Mouse (Mus musculus): ENCODE measurements around the gene Mgst2.

The Mgst2 gene

DNA sequence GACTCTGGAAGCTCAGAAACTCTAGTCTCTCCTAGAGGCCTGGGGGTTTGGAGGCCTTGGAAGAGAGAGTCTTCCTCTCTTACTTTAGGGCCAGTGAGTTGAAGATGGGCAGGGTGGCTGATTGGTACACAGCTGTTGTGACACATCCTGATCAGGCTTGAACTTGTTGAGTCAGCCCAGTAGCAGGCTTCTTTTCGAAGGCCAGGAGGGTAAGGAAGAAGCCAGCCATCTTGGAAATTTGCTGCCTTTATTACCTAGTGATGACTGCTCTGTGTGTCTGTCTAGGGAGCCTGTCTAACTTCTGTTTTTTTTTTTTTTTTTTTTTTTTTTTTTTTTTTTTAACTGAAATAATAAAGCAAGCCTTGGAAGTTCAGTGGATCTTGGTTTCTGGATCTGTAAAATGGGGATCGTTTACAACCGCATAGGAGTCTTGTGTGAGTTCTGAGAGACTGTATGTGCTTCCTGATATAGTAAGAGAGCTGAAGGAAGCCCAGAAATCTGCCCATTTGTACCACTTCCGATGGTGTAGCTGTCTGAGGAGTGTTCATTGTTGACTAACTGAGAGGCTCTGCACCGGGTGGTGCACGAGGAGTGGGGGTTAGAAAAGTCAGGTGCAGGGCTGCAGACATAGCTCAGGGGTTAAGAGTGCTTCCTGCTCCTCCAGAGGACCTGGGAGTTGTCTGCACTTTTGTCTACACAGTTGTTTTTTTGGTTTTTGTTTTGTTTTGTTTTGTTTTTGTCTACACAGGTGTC, 5.7 kb upstream of the Mgst2 start:
- DNase-seq (ENCODE audit: low read depth, low spot score) = no peak

DNA sequence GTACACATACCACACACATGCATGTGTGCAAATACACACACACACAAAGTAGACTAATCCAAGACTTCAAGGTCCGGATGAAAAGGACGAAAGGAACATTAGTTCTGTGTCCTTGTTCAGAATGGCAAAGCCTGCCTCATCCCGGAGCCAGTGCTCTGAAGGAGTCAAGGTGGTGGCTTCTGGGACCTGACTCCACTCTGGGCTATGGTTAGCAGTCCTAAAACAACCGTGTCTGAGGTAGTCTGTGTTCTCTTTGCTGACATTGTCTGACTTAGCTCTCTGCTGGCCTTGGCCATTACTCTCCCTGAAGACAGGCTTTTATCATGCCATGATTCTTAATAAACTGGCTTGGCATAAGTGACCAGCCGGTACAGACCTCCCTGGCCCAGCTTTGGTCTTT, 745 bp upstream of the Mgst2 start:
- DNase-seq (ENCODE audit: low read depth, low spot score) = no peak

DNA sequence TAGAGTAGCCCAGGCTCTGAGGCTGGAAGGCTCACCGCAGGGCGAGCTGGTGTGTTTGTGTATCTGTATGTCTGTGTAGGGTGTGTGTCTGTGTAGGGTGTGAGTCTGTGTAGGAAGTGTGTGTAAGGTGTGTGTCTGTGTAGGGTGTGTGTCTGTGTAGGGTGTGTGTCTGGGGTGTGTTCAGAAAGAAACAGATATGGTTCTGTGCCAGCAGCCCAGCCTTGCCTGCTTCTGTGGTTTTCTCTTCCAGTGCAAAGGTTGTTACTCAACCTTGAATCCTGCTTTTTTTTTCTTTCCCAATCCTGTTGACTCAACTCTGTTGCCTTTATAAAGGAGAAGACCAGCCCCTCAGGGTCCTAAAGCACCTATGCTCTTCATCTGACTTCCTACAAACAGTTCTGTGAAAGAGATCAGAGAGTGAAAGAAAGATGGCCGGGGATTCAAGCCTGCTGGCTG, 689 bp downstream of the Mgst2 start:
- no peak for DNase-seq (ENCODE audit: low read depth, low spot score)

DNA sequence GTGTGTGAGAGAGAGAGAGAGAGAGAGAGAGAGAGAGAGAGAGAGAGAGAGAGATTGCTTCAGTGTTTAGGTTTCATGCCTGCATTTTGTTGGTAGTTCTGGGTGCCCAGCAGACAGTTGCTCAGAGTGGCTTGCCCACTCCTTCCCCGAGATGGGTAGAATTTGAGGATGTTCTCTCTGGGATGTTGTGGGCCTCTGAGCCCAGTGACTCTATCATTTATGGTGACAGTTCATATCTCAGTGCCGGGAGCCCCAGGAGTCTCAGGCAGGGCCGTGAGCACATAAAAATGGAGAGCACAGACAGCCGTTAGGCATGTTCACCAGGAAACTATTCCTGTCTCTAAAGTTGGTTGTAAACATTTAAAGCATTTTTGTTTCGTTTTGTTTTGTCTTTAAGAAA, 1.2 kb downstream of the Mgst2 start:
- DNase-seq (ENCODE audit: low read depth, low spot score) = no peak

- DNase-seq (ENCODE audit: low read depth, low spot score) = no peak
Measured at GRCm38 (mm10) chr3:51661880-51662550, 1.9 kb downstream of the Mgst2 start.

DNA sequence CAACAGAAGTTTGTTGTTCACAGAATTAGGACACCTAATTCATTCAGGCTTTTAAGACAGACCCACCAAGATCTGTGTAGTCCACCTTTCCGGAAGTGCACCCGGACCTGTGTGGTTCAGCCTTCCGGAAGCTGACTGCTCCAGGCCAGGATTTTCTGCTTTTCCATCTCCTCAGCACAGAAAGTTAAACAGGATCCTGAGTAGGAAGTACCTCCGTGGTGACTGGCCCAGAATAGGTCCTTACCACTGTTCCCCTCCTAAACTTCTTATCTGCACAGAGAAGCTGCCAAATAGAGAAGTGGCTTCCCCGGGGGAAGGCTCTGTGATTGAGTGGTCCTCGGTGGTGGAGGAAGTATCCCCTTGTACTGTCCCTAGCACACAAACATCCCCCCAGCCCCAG, 2.4 kb downstream of the Mgst2 start:
- no peak for DNase-seq (ENCODE audit: low read depth, low spot score)

GRCm38 (mm10) chr3:51668607-51669006, 8.4 kb downstream of the Mgst2 start:
- no peak for DNase-seq (ENCODE audit: low read depth, low spot score)

- no peak for DNase-seq (ENCODE audit: low read depth, low spot score)
Measured at GRCm38 (mm10) chr3:51670414-51671070, 10.4 kb downstream of the Mgst2 start.

GRCm38 (mm10) chr3:51671071-51671469, 10.9 kb downstream of the Mgst2 start:
- no peak for DNase-seq (ENCODE audit: low read depth, low spot score)

DNA sequence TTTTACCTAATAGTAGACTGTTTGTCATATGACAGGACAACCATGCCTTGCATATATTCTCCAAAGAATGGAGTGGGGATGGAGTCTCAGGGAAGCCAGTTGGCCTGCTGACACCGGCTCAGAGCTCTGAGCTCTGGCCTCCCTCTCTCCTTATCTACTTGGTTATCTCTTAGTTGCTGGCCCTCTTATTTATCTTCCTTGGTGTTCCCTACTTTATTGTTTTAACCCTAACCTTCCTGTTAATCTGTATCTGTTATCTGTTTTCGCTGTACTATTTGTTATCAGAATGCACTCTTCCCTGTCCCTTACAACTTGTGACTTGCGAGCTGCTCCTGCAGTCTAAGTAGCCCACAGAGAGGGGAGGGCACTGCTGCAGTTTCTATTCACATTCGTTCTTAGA, 12.5 kb downstream of the Mgst2 start:
- no peak for DNase-seq (ENCODE audit: low read depth, low spot score)

GRCm38 (mm10) chr3:51673408-51674086, 13.4 kb downstream of the Mgst2 start:
- peak; percentile 46 for DNase-seq (ENCODE audit: low read depth, low spot score)

DNA sequence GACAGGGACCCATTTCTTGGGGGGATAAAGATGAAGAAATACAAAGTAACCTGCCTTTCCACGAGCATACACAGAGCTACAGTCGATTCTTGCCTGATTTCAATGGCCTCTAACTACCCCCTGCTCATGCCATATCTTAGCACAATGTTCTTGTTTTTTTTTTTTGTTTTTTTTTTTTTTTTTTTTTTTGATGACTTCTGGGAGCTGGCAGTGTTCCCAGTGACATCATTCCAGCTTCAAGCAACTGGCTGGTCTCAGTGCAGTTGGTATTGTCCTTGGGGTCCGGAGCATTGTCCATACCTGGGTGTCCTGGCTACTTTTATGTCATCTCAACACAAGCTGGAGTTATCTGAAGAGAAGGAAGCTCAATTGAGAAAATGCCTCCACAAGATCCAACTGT, 14.8 kb downstream of the Mgst2 start:
- no peak for DNase-seq (ENCODE audit: low read depth, low spot score)

GRCm38 (mm10) chr3:51685539-51685938, 25.4 kb downstream of the Mgst2 start:
- no peak for DNase-seq (ENCODE audit: low read depth, low spot score)

GRCm38 (mm10) chr3:51686316-51686715, 26.2 kb downstream of the Mgst2 start:
- no peak for DNase-seq (ENCODE audit: low read depth, low spot score)

DNA sequence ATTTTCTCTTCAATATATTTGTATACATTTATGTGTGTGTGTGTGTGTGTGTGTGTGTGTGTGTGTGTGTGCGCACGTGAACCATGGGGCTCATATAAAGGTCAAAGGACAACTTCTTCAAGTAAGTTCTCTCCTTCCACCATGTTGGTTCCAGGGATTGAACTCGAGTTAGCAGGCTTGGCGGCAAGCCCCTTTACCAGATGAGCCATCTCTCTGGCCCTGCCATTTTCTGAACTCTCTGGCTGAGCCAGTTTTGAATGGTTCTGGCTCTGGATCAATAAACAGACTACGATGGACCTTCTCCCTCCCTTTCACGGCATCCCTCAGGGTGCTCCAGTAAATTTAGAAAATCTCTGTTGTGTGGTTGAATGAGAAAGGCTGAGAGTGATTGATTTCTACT, 26.6 kb downstream of the Mgst2 start:
- no peak for DNase-seq (ENCODE audit: low read depth, low spot score)

DNA sequence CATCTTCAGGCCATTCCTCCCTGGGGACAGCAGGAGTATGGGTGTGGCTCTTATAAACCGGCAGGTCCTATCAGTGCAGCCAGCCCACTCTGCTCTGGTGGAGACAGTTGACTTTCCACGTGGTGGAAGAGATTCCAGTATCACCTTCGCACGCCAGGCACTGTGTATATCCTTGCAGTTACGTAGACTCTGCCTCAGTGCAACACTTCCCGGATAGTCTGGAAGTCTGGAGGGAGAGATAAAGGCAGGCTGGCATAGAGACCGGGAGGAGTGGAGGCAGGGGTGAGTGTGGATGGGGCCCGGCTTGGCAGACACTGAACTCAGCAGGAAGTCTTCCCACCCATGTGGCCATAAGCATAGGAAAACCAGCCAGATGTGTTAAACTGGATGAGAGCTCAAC, 28.6 kb downstream of the Mgst2 start:
- DNase-seq (ENCODE audit: low read depth, low spot score) = no peak

- DNase-seq (ENCODE audit: low read depth, low spot score) = no peak
Measured at GRCm38 (mm10) chr3:51693196-51693595, 33.0 kb downstream of the Mgst2 start.

- DNase-seq (ENCODE audit: low read depth, low spot score) = no peak
Measured at GRCm38 (mm10) chr3:51694576-51694975, 34.4 kb downstream of the Mgst2 start.

DNA sequence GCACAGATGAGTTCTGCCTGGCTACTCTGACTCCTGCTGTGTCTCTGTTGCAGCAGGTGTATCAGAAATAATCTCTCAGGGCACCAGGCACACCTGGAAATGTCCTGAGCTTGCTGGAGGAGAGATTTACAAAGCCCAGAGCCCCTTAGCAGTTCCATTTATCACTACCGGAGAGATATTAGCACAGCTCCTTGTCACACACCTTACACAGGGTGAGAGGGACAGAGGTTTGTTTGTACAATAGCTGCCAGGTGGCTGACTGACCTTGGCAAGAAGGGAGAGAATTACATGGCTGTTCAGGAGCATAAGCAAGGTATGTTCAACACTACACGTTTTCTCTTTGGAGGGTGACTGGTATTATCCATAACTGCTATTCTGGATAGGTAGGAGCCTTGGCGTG, 35.6 kb downstream of the Mgst2 start:
- no peak for DNase-seq (ENCODE audit: low read depth, low spot score)

- DNase-seq (ENCODE audit: low read depth, low spot score) = no peak
Measured at GRCm38 (mm10) chr3:51697931-51698330, 37.8 kb downstream of the Mgst2 start.

DNA sequence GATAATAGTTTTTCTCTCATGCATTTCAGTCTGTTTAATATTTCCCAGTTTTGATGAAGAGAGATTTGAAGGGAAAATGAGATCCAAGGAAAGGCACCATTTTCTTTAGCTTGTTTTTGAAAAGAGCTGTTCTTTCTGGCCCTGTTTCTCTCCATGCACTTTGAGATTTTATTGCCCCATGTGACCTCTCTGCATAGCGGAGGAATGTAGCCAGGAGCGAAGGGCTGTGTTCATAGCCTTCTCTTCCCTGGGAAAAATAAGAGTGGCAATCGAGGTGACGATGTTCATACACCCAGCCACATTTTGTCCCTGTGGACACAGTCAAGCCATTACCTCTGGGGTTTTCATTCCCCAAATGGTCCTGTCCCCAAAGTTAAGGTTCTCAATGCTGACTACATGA, 40.0 kb downstream of the Mgst2 start:
- DNase-seq (ENCODE audit: low read depth, low spot score) = no peak

GRCm38 (mm10) chr3:51700731-51701280, 40.6 kb downstream of the Mgst2 start:
- DNase-seq (ENCODE audit: low read depth, low spot score) = no peak

Data from WW6 (cell line).